Mouse (Mus musculus) adrenal gland (tissue): ENCODE results near the gene Mbnl1.

ENCODE experiments used
- intact Hi-C: fragments of 180-260 bp; cut with DNase I; formaldehyde crosslinking; loops from one replicate; pipeline ENCODE4 v1.15.1; 2025

Gene Mbnl1

DNA sequence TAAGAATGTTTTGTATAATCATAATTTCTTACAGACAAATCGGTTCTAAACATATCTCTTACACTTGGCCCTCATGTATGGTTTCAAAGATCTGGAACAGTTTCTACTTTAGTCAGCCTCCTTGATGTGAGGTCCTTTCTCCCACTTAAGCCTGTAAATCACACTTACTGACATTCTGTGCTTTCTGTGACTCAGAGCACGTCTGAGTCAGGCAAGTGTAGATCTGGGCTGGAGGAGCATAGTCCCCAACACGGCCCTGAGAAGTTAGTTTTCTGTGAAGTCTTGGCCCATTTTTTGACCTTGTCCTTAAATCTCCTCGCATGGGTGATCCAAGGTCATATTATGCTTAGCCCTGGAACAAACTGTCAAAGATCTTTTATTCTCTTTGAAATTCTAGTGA lies 124.4 kb downstream of the Mbnl1 start:
- intact Hi-C loops = loop anchor here (5.0 kb wide), 1 partner anchor 70 kb away; no protein-coding TSS in a partner anchor

GRCm38 (mm10) chr3:60601686-60602085 lies 129.1 kb downstream of the Mbnl1 start:
- intact Hi-C loops = loop anchor here (5.0 kb wide), 1 partner anchor 99 kb away; no protein-coding TSS in a partner anchor

GRCm38 (mm10) chr3:60602923-60603549 lies 130.4 kb downstream of the Mbnl1 start:
- intact Hi-C loops = loop anchor here (5.0 kb wide), 1 partner anchor 101 kb away; no protein-coding TSS in a partner anchor

DNA sequence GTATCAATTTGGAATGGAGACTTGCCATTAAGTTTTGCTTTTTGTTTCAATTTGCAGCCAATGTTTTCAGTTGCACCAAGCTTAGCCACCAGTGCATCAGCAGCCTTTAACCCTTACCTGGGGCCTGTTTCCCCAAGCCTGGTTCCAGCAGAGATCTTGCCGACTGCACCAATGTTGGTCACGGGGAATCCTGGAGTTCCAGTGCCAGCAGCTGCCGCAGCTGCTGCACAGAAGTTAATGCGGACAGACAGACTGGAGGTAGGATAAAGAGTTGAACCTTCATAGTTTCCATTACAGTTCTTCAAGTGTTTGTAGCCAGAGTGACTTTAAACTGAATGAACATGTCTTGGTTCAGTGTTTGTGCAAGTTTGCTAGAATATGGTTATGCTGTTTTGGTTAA lies 131.0 kb downstream of the Mbnl1 start:
- intact Hi-C loops = loop anchor here (5.0 kb wide), 1 partner anchor 101 kb away; no protein-coding TSS in a partner anchor

GRCm38 (mm10) chr3:60604205-60604604 lies 131.6 kb downstream of the Mbnl1 start:
- intact Hi-C loops = loop anchor here (5.0 kb wide), 1 partner anchor 102 kb away; no protein-coding TSS in a partner anchor

DNA sequence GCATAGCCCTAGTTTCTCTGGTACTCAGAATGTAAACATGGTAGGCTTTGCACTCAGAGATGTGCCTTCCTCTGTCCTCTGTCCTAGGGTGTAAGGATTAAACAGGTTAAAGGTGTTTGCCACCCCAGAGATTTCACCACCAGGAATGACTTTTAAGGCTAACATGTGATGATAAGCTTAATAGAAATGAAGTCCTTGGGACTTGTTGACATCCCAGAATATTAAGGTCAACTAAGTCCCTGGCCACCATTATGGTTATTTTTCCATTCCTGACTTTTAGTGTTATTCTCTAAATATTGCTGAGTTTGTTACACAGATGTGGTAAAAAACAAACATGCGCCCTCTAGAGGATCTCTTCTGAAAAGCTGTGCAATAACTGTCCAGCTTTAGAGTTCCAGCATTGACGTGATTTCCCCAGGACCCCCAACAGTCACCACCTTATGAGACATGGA lies 136.3 kb downstream of the Mbnl1 start:
- intact Hi-C loops = no loop called here

DNA sequence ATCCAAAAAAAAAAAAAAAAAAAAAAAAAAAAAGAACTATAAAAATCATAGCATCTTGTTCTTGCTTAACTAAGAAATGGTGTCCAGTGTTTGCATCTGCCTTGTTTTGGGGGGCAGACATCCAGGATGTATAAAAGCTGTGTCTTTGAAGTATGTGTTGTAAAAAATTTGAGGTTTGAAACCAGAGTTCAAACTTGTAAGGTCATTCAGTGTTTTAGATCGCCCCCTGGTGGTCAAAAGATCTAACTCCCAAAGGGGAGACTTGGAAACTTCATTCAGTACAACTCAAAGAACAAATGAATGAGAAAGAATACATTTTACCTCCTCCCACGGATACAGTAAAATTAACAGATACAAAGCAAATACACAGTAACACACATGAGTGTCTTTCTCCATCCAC lies 139.2 kb downstream of the Mbnl1 start:
- intact Hi-C loops = loop anchor here (10.0 kb wide), 1 partner anchor 737 kb away; no protein-coding TSS in a partner anchor

DNA sequence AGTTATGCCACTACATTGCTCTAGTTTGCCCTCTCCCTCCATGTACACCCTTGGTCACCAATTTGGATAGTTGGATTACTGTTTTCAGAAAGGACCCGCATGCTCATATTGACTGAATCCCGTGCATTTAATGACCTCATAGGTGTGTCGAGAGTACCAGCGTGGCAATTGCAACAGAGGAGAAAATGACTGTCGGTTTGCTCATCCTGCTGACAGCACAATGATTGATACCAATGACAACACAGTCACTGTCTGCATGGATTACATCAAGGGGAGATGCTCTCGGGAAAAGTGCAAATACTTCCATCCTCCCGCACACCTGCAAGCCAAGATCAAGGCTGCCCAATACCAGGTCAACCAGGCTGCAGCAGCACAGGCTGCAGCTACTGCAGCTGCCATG lies 140.5 kb downstream of the Mbnl1 start:
- intact Hi-C loops = loop anchor here (10.0 kb wide), 1 partner anchor 738 kb away; no protein-coding TSS in a partner anchor

DNA sequence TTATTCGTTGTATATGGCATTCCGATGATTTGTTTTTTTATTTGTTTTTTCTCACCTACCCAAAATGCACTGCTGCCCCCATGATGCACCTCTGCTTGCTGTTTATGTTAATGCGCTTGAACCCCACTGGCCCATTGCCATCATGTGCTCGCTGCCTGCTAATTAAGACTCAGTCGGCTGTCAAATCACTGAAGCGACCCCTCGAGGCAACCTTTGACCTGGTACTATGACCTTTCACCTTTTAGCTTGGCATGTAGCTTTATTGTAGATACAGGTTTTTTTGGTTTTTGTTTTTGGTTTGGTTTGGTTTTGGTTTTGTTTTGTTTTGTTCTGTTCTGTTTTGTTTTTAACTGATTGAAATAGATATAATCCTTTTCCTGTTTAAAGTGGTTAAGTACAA lies 141.9 kb downstream of the Mbnl1 start:
- intact Hi-C loops = loop anchor here (10.0 kb wide), 1 partner anchor 740 kb away; no protein-coding TSS in a partner anchor

- intact Hi-C loops = loop anchor here (10.0 kb wide), 1 partner anchor 740 kb away; no protein-coding TSS in a partner anchor
These were observed 142.5 kb downstream of the Mbnl1 start for GRCm38 (mm10) chr3:60615057-60615606.

DNA sequence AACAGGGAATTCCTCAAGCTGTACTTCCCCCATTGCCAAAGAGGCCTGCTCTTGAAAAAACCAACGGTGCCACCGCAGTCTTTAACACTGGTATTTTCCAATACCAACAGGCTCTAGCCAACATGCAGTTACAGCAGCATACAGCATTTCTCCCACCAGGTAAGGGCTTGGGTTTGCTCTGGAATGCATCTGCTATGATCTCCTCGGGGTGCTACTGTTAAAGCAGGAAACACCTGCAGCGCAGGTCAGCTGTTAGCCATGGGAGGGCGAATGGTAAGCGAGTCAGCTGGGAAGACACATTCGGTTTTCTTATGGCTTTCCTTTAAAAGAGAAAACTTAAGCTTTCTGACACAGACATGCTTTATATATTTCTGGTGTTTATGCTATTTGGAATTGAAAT lies 143.0 kb downstream of the Mbnl1 start:
- intact Hi-C loops = loop anchor here (10.0 kb wide), 1 partner anchor 741 kb away; no protein-coding TSS in a partner anchor

DNA sequence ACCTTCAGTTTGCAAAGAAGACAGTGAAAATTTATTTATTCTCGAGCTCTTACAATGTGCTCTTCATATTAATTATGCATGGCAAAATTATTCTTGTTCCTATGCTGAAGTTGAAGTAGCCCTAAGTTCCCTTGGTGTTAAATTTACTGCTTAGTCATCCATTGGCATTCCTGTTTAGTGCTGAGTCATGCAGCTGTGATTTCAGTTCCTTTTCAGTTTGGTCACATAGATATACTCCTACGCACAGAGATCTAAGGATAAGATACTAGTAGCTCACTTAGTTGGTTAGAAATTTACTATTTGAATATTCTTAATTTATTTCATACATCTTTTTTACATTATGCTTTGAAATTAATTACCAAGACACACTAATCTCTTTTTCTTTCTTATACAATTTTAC lies 143.5 kb downstream of the Mbnl1 start:
- intact Hi-C loops = loop anchor here (10.0 kb wide), 1 partner anchor 741 kb away; no protein-coding TSS in a partner anchor

DNA sequence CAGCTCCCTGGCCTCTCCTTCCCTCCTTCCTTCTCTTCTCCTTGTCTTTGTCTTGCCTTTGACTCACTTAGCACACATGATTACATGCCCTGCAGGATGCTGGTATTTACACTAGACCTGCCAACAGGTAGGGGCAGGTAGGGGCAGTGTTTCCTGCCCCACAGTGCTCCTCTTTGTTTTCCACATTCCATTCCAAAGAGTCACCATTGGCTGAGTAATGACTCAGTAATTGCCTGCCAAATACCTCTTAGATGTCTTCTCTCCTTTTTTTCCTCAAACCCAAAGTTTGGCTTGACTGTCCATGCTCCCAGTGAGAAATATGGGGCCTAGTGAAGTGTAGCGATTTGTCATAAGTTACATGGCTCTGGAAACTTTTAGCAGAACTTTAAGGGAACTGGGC lies 145.0 kb downstream of the Mbnl1 start:
- intact Hi-C loops = loop anchor here (10.0 kb wide), 1 partner anchor 743 kb away; no protein-coding TSS in a partner anchor

DNA sequence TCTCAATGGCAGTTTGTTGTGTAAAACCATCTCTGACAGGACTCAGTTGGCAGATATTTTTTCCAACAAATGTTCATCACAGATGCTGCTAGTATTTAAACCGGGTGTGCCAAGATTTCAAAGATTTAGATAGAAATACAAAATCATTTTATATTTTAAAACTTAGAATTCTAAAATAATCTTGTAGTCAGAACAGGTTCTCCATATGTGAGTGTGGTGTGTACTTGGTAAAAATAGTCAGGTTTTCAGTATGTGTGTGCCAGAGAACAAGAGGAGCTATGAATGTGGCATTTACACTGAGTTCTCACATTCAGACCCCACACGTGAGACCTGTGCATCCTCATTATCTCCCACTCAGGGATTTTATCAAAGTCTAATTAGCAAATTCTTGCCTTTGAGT lies 147.6 kb downstream of the Mbnl1 start:
- intact Hi-C loops = no loop called here

DNA sequence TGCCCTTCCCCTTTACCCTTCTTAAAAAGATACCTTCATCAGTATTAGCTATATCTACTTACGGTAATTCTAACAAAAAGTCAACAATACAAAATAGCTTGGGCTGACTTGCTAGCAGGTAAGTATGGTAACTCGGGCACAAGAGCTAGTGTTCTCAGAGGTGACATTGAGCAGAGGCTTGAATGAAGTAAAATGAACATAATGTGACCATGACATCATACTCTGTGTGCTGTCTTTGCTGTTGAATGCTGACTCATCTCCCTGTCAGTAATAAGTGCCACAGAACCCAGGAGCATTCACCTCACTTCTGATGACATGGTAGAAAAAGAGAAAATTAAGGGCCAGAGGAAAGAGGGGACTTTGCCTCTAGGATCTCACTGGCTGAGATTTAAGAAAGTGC lies 158.6 kb downstream of the Mbnl1 start:
- intact Hi-C loops = no loop called here

DNA sequence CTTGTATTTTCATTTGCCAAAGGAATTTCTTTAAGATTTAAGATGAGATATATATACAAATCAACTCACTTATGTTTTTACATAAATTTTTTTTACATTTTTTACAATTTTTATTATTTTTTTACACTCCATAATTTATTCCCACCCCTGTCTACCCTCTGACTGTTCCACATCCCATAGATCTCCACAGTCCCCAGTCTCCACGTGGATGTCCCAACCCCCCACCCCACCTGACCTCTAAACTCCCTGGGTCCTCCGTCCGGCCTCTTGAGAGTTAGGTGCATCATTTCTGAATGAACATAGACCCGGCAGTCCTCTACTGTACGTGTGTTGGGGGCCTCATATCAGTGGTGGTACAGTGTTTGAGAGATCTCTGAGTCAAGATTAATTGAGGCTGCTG lies 159.1 kb downstream of the Mbnl1 start:
- intact Hi-C loops = no loop called here

DNA sequence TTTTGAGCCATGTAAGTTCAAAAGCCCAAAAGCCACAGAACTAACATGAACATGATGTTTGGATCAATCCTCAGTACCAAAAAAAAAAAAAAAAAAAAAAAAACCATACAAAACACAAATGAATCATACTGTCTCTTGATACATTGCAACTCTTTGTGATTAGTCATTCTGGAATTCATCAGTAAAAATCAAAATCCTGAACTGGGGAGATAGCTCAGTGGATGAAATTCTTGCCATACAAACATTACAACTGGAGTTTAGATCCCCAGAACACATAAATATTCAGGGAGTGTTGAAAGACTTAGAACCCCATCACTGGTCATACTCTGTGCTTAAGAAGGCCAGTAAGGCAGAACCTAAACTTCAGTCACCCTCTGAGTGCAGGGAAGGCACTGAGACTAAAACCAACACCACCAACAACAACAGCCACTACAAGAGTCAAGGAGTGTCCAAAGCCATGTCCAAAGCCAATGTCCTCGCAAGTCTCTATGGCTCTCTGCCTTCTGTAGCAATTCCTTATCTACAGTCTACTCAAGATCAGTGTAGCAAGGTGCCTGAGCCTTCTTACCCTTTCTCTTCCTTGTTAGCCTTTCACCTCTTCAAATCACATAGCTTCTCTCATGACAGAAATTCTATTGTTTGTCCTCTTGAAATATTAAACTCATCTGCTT lies 160.3 kb downstream of the Mbnl1 start:
- intact Hi-C loops = no loop called here

GRCm38 (mm10) chr3:60638530-60638929 lies 165.9 kb downstream of the Mbnl1 start:
- intact Hi-C loops = no loop called here

DNA sequence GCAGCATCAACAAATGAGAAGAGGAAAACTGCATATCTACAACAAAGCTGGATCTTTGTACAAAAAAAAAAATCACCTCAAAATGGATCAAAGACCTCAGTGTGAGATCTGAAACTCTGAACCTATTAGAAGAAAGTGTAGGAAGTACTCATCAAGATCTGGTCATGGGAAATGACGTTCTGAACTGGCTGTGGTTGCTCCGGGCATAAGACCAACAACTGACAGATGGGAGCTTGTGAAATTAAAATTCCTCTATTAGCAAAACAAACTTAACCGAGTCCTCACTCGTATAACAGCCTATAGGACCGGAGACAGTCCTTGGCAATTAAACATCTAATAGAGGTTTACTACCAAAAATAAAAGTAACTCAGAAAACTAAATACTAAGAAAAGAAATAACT lies 166.5 kb downstream of the Mbnl1 start:
- intact Hi-C loops = no loop called here

DNA sequence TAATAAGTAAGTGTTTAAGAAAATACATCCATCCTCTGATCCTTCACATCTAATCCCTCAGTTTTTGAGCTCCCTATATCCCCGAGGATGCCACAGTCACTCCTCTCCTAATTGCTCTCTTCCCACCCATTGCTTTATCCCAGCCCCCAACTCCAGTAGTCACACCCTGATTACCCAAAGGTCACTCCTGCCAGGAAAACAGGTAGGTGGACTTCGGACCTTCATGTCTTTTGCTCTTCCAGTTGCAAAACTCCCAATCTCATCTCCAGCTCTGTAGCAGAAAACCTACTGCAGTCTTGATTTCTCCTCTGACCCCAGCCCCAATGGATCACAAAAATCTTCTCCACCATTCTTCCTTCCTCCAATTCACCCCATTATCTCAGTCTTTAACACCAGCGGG lies 169.6 kb downstream of the Mbnl1 start:
- intact Hi-C loops = no loop called here

- intact Hi-C loops = no loop called here
These were observed 172.9 kb downstream of the Mbnl1 start for GRCm38 (mm10) chr3:60645531-60645930.

- intact Hi-C loops = no loop called here
These were observed 175.7 kb downstream of the Mbnl1 start for GRCm38 (mm10) chr3:60648293-60648692.
